Mouse (Mus musculus) MEL (cell line): ENCODE measurements around the gene Gm10229. TPM values are rescaled to one million over a fixed set of nuclear protein-coding genes. Genes with fewer than 3 reads are reported as not detected.
"Not testable (repeated sequence)": the region's sequence is repeated elsewhere in the genome, so short reads cannot be mapped to it uniquely, and the experiment has no call there.

ENCODE experiments used
- DNase-seq: peaks from one replicate; pipeline ENCODE4 v3.0.0; 2011; ENCODE audit warnings: low read depth, low spot score
- H3K27ac ChIP-seq: 2 replicates; pipeline ENCODE4 v1.5.1; 2012; ENCODE audit warnings: low read depth, mild to moderate bottlenecking, control low read depth, low read length, moderate library complexity; ENCODE audit not compliant: control insufficient read depth
- H3K27me3 ChIP-seq, 2 experiments: fragments of 150-350 bp in 1 of 2; sonication (generic) in 1 of 2; 2 replicates each; pipeline ENCODE4 v1.6.1; 2012; ENCODE audit warnings: low read length in 2 of 2, mild to moderate bottlenecking in 2 of 2, improper control_type of control experiment in 1 of 2, moderate library complexity in 1 of 2; ENCODE audit not compliant: insufficient read depth in 2 of 2, control insufficient read depth in 1 of 2
- H3K36me3 ChIP-seq, 2 experiments: 2 replicates each; pipeline ENCODE4 v1.6.1; 2012 to 2014; ENCODE audit warnings: low read length in 2 of 2, improper control_type of control experiment in 1 of 2, inconsistent platforms in 1 of 2, mild to moderate bottlenecking in 1 of 2; ENCODE audit not compliant: insufficient read depth in 2 of 2, control insufficient read depth in 1 of 2
- H3K4me1 ChIP-seq, 2 experiments: fragments of 150-350 bp in 1 of 2; sonication (generic) in 1 of 2; 2 replicates each; pipeline ENCODE4 v1.6.1; 2012; ENCODE audit warnings: low read length in 2 of 2, improper control_type of control experiment in 1 of 2, mild to moderate bottlenecking in 1 of 2; ENCODE audit not compliant: insufficient read depth in 2 of 2, control insufficient read depth in 1 of 2
- H3K4me3 ChIP-seq, 2 experiments: fragments of 150-350 bp in 1 of 2; sonication (generic) in 1 of 2; 2 replicates each; pipeline ENCODE4 v1.5.1; 2012; ENCODE audit warnings: low read depth in 2 of 2, low read length in 2 of 2, mild to moderate bottlenecking in 2 of 2, moderate library complexity in 2 of 2, control low read depth in 1 of 2, improper control_type of control experiment in 1 of 2; ENCODE audit not compliant: control insufficient read depth in 1 of 2, insufficient read depth in 1 of 2
- H3K79me2 ChIP-seq: 2 replicates; pipeline ENCODE4 v1.6.1; 2012; ENCODE audit warnings: mild to moderate bottlenecking, low read length, moderate library complexity; ENCODE audit not compliant: control insufficient read depth, poor library complexity, insufficient read depth
- H3K9ac ChIP-seq: 2 replicates; pipeline ENCODE4 v1.6.1; 2012; ENCODE audit warnings: low read depth, mild to moderate bottlenecking, control low read depth, low read length, moderate library complexity; ENCODE audit not compliant: control insufficient read depth, poor library complexity, severe bottlenecking
- H3K9me3 ChIP-seq: fragments of 150-350 bp; sonication (generic); replicated peaks from 2 replicates; pipeline ENCODE4 v1.6.1; 2012; ENCODE audit warnings: mild to moderate bottlenecking, low read length, improper control_type of control experiment, moderate library complexity; ENCODE audit not compliant: insufficient read depth
- CHD2 ChIP-seq: IDR thresholded peaks from 2 replicates; pipeline ENCODE4 v1.6.1; 2011; ENCODE audit warnings: low read length, improper control_type of control experiment
- EP300 ChIP-seq, 2 experiments: IDR thresholded peaks; 2 replicates each; pipeline ENCODE4 v1.6.1; 2011; ENCODE audit warnings: improper control_type of control experiment in 2 of 2, low read length in 2 of 2, low read depth in 1 of 2, mild to moderate bottlenecking in 1 of 2
- GABPA ChIP-seq: IDR thresholded peaks from 2 replicates; pipeline ENCODE4 v1.6.1; 2012; ENCODE audit warnings: low read depth, mild to moderate bottlenecking, inconsistent platforms, low read length, improper control_type of control experiment, moderate library complexity
- HCFC1 ChIP-seq: IDR thresholded peaks from 2 replicates; pipeline ENCODE4 v1.6.1; 2012; ENCODE audit warnings: low read depth, mild to moderate bottlenecking, inconsistent platforms, low read length, improper control_type of control experiment, moderate library complexity
- KAT2A ChIP-seq: conservative IDR thresholded peaks from 2 replicates; pipeline ENCODE4 v1.6.1; 2012; ENCODE audit warnings: low read depth, low read length, improper control_type of control experiment, inconsistent platforms
- MAFK ChIP-seq: IDR thresholded peaks from 2 replicates; pipeline ENCODE4 v1.6.1; 2011; ENCODE audit warnings: low read depth, mild to moderate bottlenecking, low read length, improper control_type of control experiment, borderline replicate concordance
- MAZ ChIP-seq: IDR thresholded peaks from 2 replicates; pipeline ENCODE4 v1.6.1; 2012; ENCODE audit warnings: low read depth, mild to moderate bottlenecking, inconsistent platforms, low read length, improper control_type of control experiment
- MEF2A ChIP-seq: IDR thresholded peaks from 2 replicates; pipeline ENCODE4 v1.6.1; 2014; ENCODE audit warnings: low read depth, mild to moderate bottlenecking, inconsistent platforms, low read length, improper control_type of control experiment; ENCODE audit not compliant: poor library complexity, insufficient replicate concordance, severe bottlenecking; ENCODE audit errors: extremely low read depth
- MXI1 ChIP-seq: IDR thresholded peaks from 2 replicates; pipeline ENCODE4 v1.6.1; 2011; ENCODE audit warnings: mild to moderate bottlenecking, low read depth, low read length, improper control_type of control experiment
- MYC ChIP-seq: IDR thresholded peaks from 2 replicates; pipeline ENCODE4 v1.6.1; 2011; ENCODE audit warnings: low read depth, mild to moderate bottlenecking, low read length, improper control_type of control experiment, moderate library complexity
- NRF1 ChIP-seq: IDR thresholded peaks from 2 replicates; pipeline ENCODE4 v1.6.1; 2014; ENCODE audit warnings: low read depth, mild to moderate bottlenecking, inconsistent platforms, low read length, improper control_type of control experiment, moderate library complexity; ENCODE audit not compliant: poor library complexity, insufficient read depth, severe bottlenecking
- POLR2A ChIP-seq, 2 experiments: IDR thresholded peaks; 2 replicates each; pipeline ENCODE4 v1.6.1; 2011 to 2012; ENCODE audit warnings: low read length in 2 of 2, mild to moderate bottlenecking in 2 of 2, control low read depth in 1 of 2, improper control_type of control experiment in 1 of 2, low read depth in 1 of 2, moderate library complexity in 1 of 2; ENCODE audit not compliant: control insufficient read depth in 1 of 2, insufficient read depth in 1 of 2, poor library complexity in 1 of 2
- POLR2AphosphoS2 ChIP-seq: IDR thresholded peaks from 2 replicates; pipeline ENCODE4 v1.6.1; 2011; ENCODE audit warnings: low read length, improper control_type of control experiment
- POLR2AphosphoS5 ChIP-seq: IDR thresholded peaks from 2 replicates; pipeline ENCODE4 v1.6.1; 2012; ENCODE audit warnings: low read depth, borderline replicate concordance, mild to moderate bottlenecking, inconsistent platforms, low read length, moderate library complexity, mixed read lengths
- RAD21 ChIP-seq: IDR thresholded peaks from 2 replicates; pipeline ENCODE4 v1.6.1; 2011; ENCODE audit warnings: mild to moderate bottlenecking, low read depth, low read length, improper control_type of control experiment
- TAL1 ChIP-seq: IDR thresholded peaks from 2 replicates; pipeline ENCODE4 v1.6.1; 2012; ENCODE audit warnings: mild to moderate bottlenecking, inconsistent platforms, low read length, moderate library complexity, mixed read lengths
- USF1 ChIP-seq: IDR thresholded peaks from 2 replicates; pipeline ENCODE4 v1.6.1; 2014; ENCODE audit warnings: low read depth, mild to moderate bottlenecking, inconsistent platforms, low read length, improper control_type of control experiment, moderate library complexity
- USF2 ChIP-seq, 2 experiments: IDR thresholded peaks; 2 replicates each; pipeline ENCODE4 v1.6.1; 2011 to 2012; ENCODE audit warnings: improper control_type of control experiment in 2 of 2, low read length in 2 of 2, borderline replicate concordance in 1 of 2, inconsistent platforms in 1 of 2, low read depth in 1 of 2, mild to moderate bottlenecking in 1 of 2; ENCODE audit not compliant: insufficient read depth in 1 of 2
- ZC3H11A ChIP-seq: IDR thresholded peaks from 2 replicates; pipeline ENCODE4 v1.6.1; 2012; ENCODE audit warnings: low read depth, mild to moderate bottlenecking, inconsistent platforms, low read length, improper control_type of control experiment
- ZMIZ1 ChIP-seq: IDR thresholded peaks from 2 replicates; pipeline ENCODE4 v1.6.1; 2012; ENCODE audit warnings: low read depth, mild to moderate bottlenecking, inconsistent platforms, low read length, improper control_type of control experiment, moderate library complexity
- ZNF384 ChIP-seq: IDR thresholded peaks from 2 replicates; pipeline ENCODE4 v1.6.1; 2012; ENCODE audit warnings: low read depth, mild to moderate bottlenecking, inconsistent platforms, low read length, improper control_type of control experiment
- polyA plus RNA-seq, 2 experiments: library from polyadenylated mRNA; stranded (reverse) in 1 of 2; unstranded in 1 of 2; fragments of >175 nt in 1 of 2; fragments of >200 nt in 1 of 2; gene quantifications; 2 replicates each; pipeline versions ENCODE4 v1.2.1 to v1.2.4; 2012; ENCODE audit warnings: low replicate concordance in 2 of 2, low read depth in 1 of 2; ENCODE audit not compliant: insufficient read length in 2 of 2, insufficient read depth in 1 of 2, missing spikeins in 1 of 2
- total RNA-seq: library from RNA; depleted of rRNA; stranded (reverse); fragments of 300-350 nt; gene quantifications from 2 replicates; pipeline ENCODE4 v1.2.3, GENCODE M21; 2012; rRNA removed

Gm10229 gene
- total RNA-seq = not detected in 2 replicates
- not detected for polyA plus RNA-seq

DNA sequence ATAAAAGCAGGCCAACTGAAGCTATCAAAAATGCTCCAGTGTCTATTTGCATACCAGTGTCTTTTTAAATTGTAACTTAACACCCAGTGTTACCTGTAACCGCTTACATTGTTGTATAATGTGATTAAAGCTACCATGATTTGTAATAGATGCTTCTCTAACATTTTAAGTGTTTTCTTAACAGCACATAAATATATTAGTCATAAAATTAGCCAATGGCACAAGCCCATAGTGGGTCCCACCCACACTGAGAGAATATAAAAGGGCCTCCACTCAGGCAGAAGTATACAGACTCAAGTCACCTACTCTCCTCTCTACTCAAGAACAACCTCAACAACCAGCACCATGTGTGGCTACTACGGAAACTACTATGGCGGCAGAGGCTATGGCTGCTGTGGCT, at the start of gene Gm10229:
Gm10229 (plus strand) TSS at position 301 of the 400 bp plus-strand sequence.
- H3K27me3 ChIP-seq, H3K4me3 ChIP-seq, H3K27ac ChIP-seq, H3K4me1 ChIP-seq, H3K9ac ChIP-seq, H3K79me2 ChIP-seq, H3K36me3 ChIP-seq, H3K9me3 ChIP-seq, DNase-seq: not testable (repeated sequence)

DNA sequence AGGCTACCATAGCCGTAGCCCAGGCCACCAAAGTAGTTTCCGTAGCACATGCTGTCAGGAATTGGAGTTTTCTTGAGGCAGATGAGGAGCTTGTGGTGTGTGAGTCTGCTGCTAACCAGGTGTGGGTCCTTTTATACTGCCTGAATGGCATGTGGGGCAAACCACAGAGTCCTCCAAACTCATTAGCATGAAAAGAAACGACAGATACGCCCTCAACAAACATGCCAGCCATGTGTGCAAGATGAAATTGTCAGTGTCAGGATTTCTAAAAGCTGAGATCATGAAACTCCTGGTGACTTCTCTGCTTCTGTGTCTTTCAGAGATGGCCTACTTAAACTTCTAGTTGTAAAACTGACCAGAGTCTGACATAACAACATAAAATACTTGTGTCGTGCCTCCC, 4.4 kb upstream of the Gm10229 start, which contains the start of gene Krtap22-2:
Krtap22-2 (minus strand) TSS at position 101 of the 400 bp plus-strand sequence.
- no peak for DNase-seq

DNA sequence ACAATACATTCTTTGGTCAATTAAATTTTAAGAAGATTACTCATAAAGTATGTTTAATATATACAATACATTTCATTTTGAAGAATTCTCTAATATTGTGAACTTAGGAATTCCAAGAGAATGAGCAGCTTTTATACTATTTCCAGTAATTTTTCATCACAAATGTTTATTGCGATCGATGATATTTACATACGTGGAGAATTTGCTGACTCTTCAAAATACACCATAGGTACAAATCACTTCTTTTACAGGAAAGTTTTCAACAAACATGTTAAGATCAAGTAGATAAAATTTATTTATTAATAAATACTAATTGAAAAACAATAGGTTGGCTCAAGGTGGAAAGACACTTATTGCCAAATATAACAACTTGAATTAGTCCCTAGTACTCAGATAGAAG, 1.1 kb upstream of the Gm10229 start:
- Histone ChIP-seq H3K27ac (no peak overlapping the region), H3K9ac (no peak overlapping the region), H3K79me2 (no peaks in the 10 kb centered on the region), H3K36me3 (no peaks in the 10 kb centered on the region), H3K9me3 (no peaks in the 10 kb centered on the region), H3K4me3 (no peak overlapping the region), H3K4me1 (no peaks in the 10 kb centered on the region), H3K27me3 (no peaks in the 10 kb centered on the region)
- DNase-seq = no peak
- no peak for TF ChIP-seq ZNF384

More for the DNA sequence above, 4.4 kb upstream of the Gm10229 start, which contains the start of gene Krtap22-2:
- H3K4me3 ChIP-seq = no peak within 1 kb of the TSS
- peak within 1 kb of the TSS; percentile 49; the same call in 1 of the 2 replicates for H3K27ac ChIP-seq
- no peak within 1 kb of the TSS for H3K9ac ChIP-seq
- no peaks in the 10 kb centered on the region for H3K27me3 ChIP-seq
- no peaks in the 10 kb centered on the region for H3K79me2 ChIP-seq
- no peaks in the 10 kb centered on the region for H3K4me1 ChIP-seq
- no peaks in the 10 kb centered on the region for H3K9me3 ChIP-seq
- TF ChIP-seq USF2 (IDR thresholded peaks at IDR 0.05; ENCODE audit: borderline replicate concordance in 1 of 2, insufficient read depth in 1 of 2, low read depth in 1 of 2, low read length in 2 of 2) (no peak), NRF1 (no peak), POLR2AphosphoS2 (no peak), TAL1 (no peak), EP300 (IDR thresholded peaks at IDR 0.05; ENCODE audit: low read depth in 1 of 2, low read length in 2 of 2) (no peak), MAZ (no peak), POLR2AphosphoS5 (no peak), CHD2 (no peak), ZMIZ1 (no peak), POLR2A (IDR thresholded peaks at IDR 0.05; ENCODE audit: control insufficient read depth in 1 of 2, insufficient read depth in 1 of 2, low read depth in 1 of 2, low read length in 2 of 2, poor library complexity in 1 of 2) (no peak), MYC (no peak), MAFK (no peak), ZC3H11A (no peak), MEF2A (no peak), MXI1 (no peak), RAD21 (no peak), GABPA (no peak), USF1 (no peak), HCFC1 (no peak), KAT2A (no peak)
- H3K36me3 ChIP-seq = no peaks in the 10 kb centered on the region

DNA sequence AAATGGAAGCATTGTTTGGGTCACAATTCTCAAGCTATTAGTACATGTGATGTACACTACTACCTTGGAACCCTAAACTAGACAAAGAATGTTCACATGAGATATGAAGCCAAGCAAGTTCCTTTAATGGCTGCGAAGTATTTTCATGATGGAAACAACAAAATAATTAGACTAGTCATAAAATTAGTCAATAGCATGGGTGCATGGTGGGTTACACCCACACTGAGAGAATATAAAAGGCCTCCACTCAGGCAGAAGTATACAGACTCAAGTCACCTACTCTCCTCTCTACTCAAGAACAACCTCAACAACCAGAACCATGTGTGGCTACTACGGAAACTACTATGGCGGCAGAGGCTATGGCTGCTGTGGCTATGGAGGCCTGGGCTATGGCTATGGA, 16.3 kb downstream of the Gm10229 start, which contains the start of gene Krtap6-1:
Krtap6-1 (plus strand) TSS at position 301 of the 400 bp plus-strand sequence.
- H3K27me3 ChIP-seq, H3K4me3 ChIP-seq, DNase-seq, H3K9me3 ChIP-seq, H3K36me3 ChIP-seq, H3K4me1 ChIP-seq, H3K27ac ChIP-seq, H3K9ac ChIP-seq, H3K79me2 ChIP-seq: not testable (repeated sequence)
